Mouse (Mus musculus): ENCODE data around the gene Klk7. TPM values are rescaled to one million over a fixed set of nuclear protein-coding genes. Genes with fewer than 3 reads are reported as not detected.

Gene Klk7
- polyA plus RNA-seq, 1 experiment = not detected

DNA sequence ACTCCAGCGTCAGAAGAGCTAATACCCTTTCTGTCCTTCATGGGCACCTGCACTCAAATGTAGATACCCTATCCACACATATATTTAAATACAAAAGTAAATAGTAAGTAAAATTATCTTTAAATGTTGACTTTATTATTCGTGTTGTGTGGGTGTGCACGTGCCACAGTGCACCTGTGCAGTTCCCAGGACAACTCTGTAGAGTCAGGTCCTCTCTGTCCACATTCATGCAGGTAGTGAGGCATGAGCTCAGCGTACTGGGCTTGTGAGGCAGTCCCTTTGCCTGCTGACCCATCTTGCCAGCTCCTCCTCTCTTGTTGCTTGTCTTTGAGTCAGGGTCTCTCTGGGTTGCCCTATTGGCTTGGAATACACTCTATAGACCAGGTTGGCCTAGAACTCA, 16.6 kb downstream of the Klk7 start:
- no peak for TF ChIP-seq CTCF (IDR thresholded peaks at IDR 0.05; ENCODE audit: low read depth, low read length)
- no peak for TF ChIP-seq POLR2A (IDR thresholded peaks at IDR 0.05; ENCODE audit: borderline replicate concordance, low read depth, low read length)
- Histone ChIP-seq H3K27ac (ENCODE audit: insufficient read depth, low read depth, low read length) (no peak overlapping the region), H3K4me3 (ENCODE audit: insufficient read depth, low read length) (no peak overlapping the region), H3K4me1 (ENCODE audit: control insufficient read depth, insufficient read depth, low read length) (no peaks in the 10 kb centered on the region)

DNA sequence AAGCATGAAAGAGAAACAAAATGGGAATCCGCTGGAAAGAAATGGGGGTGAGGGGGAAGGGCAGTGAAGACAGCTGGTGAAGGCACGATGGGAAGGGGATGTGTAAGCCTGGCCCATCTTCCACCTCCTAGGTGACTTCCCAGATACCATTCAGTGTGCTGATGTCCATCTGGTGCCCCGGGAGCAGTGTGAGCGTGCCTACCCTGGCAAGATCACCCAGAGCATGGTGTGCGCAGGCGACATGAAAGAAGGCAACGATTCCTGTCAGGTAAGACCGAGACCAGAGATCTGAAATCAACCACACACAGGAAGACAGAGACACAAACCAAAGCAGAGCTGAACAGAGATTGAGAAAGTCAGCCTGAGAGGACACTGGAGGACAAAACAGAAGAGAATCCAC, 17.9 kb downstream of the Klk7 start:
- H3K4me3 ChIP-seq (ENCODE audit: insufficient read depth, low read length) = no peak overlapping the region
- H3K4me1 ChIP-seq (ENCODE audit: control insufficient read depth, insufficient read depth, low read length) = no peaks in the 10 kb centered on the region
- TF ChIP-seq CTCF (IDR thresholded peaks at IDR 0.05; ENCODE audit: low read depth, low read length) (no peak), POLR2A (IDR thresholded peaks at IDR 0.05; ENCODE audit: borderline replicate concordance, low read depth, low read length) (no peak)
- H3K27ac ChIP-seq (ENCODE audit: insufficient read depth, low read depth, low read length) = no peak overlapping the region

DNA sequence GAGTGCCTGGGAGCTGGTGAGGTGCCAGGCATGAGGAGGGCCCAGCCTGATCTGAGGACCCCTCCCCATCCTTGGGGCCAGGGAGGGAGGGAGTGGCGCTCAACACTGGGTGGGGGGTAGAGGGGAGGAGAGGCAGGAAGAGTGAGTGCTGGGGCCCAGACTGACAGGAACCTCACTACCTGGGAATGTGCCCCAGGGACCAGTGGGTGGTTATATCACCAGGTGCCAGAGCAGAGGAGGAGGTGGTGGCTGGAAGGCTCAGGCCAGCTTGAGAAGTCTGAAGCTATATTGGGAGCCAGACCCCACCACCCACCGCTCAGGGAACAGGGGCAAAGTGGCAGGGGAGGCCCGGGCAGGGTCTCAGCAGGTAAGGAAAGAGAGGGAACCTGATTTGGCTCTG, 30.6 kb downstream of the Klk7 start, which contains the start of gene Klk5:
TSS of gene Klk5 (plus strand) at position 271 of the 400 bp plus-strand sequence.
- Histone ChIP-seq H3K27ac (ENCODE audit: insufficient read depth, low read depth, low read length) (no peak within 1 kb of the TSS), H3K4me3 (ENCODE audit: insufficient read depth, low read length) (no peak within 1 kb of the TSS)
- TF ChIP-seq CTCF (IDR thresholded peaks at IDR 0.05; ENCODE audit: low read depth, low read length) (no peak), POLR2A (IDR thresholded peaks at IDR 0.05; ENCODE audit: borderline replicate concordance, low read depth, low read length) (no peak)

DNA sequence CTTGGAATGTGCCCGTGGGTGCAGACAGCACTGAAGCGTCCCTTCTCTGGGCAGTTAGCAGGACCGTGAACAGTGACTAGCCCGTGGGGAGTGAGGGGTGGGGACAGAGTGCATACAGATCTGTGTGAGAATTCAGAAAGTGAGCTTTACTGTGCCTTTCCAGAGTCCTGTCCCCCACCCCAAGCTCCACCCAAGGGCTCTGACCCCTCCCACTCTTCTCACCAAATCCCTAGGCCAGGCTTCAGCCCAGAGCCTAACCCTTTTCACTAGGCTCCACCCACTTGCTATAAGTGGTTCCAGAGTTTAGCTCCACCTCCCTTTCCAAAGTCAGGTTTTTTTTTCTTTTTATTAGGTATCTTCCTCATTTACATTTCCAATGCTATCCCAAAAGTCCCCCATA, 32.7 kb downstream of the Klk7 start:
- TF ChIP-seq CTCF (IDR thresholded peaks at IDR 0.05; ENCODE audit: low read depth, low read length) = no peak
- TF ChIP-seq POLR2A (IDR thresholded peaks at IDR 0.05; ENCODE audit: borderline replicate concordance, low read depth, low read length) = no peak
- Histone ChIP-seq H3K4me3 (ENCODE audit: insufficient read depth, low read length) (no peak overlapping the region), H3K27ac (ENCODE audit: insufficient read depth, low read depth, low read length) (no peak overlapping the region), H3K4me1 (ENCODE audit: control insufficient read depth, insufficient read depth, low read length) (no peaks in the 10 kb centered on the region)

More for the DNA sequence above, 30.6 kb downstream of the Klk7 start, which contains the start of gene Klk5:
- H3K4me1 ChIP-seq (ENCODE audit: control insufficient read depth, insufficient read depth, low read length) = no peaks in the 10 kb centered on the region

DNA sequence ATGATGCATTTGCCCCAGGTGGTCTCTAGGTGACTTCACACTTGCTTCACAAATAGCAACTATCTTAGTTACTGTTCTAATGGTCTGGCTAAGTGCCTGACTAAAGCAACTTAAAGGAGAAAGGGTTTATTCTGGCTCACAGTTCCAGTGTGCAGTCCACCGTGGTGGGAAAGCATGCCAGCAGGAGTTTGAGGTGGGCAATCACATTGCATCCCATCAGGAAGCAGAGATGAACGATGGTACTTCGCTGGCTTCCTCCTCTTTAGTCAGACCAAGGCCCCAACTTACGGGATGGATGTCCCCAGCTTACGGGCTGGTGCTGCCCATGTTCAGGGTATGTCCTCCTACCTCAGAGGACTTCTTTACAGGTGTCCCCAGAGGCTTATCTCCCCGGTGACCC, 40.5 kb downstream of the Klk7 start:
- Histone ChIP-seq H3K4me1 (ENCODE audit: control insufficient read depth, insufficient read depth, low read length) (no peaks in the 10 kb centered on the region), H3K27ac (ENCODE audit: insufficient read depth, low read depth, low read length) (no peak overlapping the region), H3K4me3 (ENCODE audit: insufficient read depth, low read length) (no peak overlapping the region)
- TF ChIP-seq POLR2A (IDR thresholded peaks at IDR 0.05; ENCODE audit: borderline replicate concordance, low read depth, low read length) = no peak
- no peak for TF ChIP-seq CTCF (IDR thresholded peaks at IDR 0.05; ENCODE audit: low read depth, low read length)

DNA sequence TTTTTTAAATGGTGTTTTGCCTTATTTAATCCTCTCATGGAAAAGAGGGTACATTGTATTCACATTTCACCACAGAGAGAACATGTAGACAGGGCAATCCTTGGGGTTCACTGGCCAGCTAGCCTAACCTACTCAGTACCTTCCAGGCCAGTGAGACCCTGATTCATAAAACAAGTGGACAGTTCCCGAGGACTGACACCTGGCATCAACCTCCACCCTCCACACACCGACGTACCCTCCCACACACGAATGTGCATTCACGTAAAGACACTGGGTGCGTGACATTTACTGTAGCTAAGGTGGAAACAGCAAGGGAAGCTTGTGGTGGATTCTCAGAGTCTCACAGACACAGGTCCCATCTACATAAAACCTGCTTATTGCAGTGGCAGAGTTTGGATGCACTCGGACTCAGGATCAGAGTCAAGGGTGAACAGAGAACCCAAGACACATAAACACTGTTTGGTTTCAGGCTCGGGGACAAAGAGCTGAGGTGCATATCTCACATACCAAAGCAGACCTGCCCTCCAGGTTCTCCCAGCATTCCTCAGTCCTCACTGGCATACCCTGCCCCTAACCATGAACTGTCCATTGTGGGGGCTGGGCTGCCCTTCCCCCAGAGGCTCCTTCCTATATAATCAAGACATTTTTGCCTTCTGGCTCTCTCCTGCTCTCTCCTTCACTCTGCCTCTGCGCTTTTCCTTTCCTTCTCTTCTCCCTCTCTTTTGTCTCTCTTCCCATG, 43.7 kb downstream of the Klk7 start:
- Histone ChIP-seq H3K4me3 (ENCODE audit: insufficient read depth, low read length) (no peak overlapping the region), H3K4me1 (ENCODE audit: control insufficient read depth, insufficient read depth, low read length) (no peaks in the 10 kb centered on the region), H3K27ac (ENCODE audit: insufficient read depth, low read depth, low read length) (no peak overlapping the region)
- TF ChIP-seq POLR2A (IDR thresholded peaks at IDR 0.05; ENCODE audit: borderline replicate concordance, low read depth, low read length) (no peak), CTCF (IDR thresholded peaks at IDR 0.05; ENCODE audit: low read depth, low read length) (no peak)

DNA sequence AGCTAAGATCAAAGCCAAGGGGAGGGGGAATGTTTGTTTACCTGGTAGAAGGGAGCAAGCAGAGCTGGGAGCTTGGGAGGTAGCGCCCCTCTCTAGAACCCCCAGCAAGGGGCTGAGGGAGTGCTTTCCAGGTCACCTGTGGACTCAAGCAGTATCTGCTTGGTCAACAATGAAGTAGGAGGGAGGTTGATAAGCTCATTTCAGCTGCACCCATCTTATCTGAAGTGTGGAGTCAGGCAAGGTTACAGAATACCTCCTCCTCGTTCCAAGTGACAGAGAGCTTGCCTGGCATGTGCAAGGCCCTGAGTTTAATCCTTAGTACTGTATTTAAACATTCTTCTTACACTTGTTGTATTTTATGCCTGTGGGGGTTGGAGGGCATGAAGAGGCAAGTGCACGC, 44.6 kb downstream of the Klk7 start:
- Histone ChIP-seq H3K27ac (ENCODE audit: insufficient read depth, low read depth, low read length) (no peak overlapping the region), H3K4me3 (ENCODE audit: insufficient read depth, low read length) (no peak overlapping the region), H3K4me1 (ENCODE audit: control insufficient read depth, insufficient read depth, low read length) (no peaks in the 10 kb centered on the region)
- no peak for TF ChIP-seq POLR2A (IDR thresholded peaks at IDR 0.05; ENCODE audit: borderline replicate concordance, low read depth, low read length)

DNA sequence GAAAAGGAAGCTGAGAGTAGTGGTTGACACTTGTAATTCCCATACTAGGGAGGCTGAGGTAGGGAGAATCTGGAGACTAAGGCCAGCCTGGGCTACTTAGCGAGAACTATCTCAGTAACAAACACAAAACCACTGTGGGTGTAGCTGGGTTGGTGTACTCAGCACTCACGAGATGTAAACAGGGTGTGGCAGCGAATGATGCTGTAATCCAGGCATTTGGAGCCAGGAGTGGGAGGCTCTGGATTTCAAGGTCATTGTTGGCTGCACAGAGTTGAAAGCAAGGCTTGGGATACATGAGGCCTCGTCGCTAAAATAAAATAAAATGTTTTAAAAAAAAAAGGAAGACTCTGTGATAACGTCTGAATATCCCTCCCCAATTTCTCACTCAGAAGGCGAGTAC, 45.2 kb downstream of the Klk7 start:
- H3K4me1 ChIP-seq (ENCODE audit: control insufficient read depth, insufficient read depth, low read length) = no peaks in the 10 kb centered on the region
- no peak overlapping the region for H3K4me3 ChIP-seq (ENCODE audit: insufficient read depth, low read length)
- no peak overlapping the region for H3K27ac ChIP-seq (ENCODE audit: insufficient read depth, low read depth, low read length)
- TF ChIP-seq POLR2A (IDR thresholded peaks at IDR 0.05; ENCODE audit: borderline replicate concordance, low read depth, low read length) (no peak), CTCF (IDR thresholded peaks at IDR 0.05; ENCODE audit: low read depth, low read length) (no peak)

DNA sequence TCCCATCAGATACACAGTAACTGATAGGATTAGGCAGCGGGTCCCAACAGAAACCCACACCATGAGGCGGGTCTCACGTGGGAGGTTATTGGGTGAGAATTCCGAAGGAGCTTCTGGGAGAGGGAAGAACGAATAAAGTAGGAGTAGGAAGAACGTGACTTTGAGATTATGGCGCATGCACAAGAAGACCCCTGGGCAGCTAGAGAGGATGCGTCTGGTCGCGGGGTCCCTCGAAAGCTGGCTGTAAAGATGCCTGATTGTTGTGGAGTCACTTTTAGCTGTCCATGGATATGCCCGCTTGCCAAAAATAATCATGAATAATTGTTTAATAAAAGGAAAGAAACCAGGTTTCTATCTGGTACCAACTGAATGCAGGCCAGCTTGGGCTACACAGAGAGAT, 46.4 kb downstream of the Klk7 start:
- no peak overlapping the region for H3K27ac ChIP-seq (ENCODE audit: insufficient read depth, low read depth, low read length)

DNA sequence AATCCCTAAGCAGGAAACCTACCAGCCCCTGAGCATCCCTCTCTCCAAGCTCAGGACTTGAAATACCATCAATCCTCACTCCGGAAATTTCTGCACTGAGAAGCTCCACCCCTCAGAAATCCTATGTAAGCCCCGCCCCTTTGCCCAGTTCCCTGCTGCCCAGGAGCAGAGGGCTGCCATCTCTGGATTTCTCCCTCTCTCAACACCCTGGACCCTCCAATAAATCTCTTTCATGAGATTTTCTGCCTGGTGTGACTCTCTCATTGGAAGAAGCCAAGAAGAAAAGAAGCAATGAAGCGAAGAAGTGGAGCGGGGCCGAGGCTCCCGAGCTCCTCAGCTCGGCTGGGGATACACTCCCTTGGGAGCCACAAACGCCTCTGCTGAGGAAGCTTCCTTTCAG, 49.3 kb downstream of the Klk7 start:
- no peak overlapping the region for H3K27ac ChIP-seq (ENCODE audit: insufficient read depth, low read depth, low read length)
- no peak for TF ChIP-seq POLR2A (IDR thresholded peaks at IDR 0.05; ENCODE audit: borderline replicate concordance, low read depth, low read length)
- no peak for TF ChIP-seq CTCF (IDR thresholded peaks at IDR 0.05; ENCODE audit: low read depth, low read length)
- H3K4me3 ChIP-seq (ENCODE audit: insufficient read depth, low read length) = no peak overlapping the region
- no peaks in the 10 kb centered on the region for H3K4me1 ChIP-seq (ENCODE audit: control insufficient read depth, insufficient read depth, low read length)

More for the DNA sequence above, 46.4 kb downstream of the Klk7 start:
- no peaks in the 10 kb centered on the region for H3K4me1 ChIP-seq (ENCODE audit: control insufficient read depth, insufficient read depth, low read length)
- H3K4me3 ChIP-seq (ENCODE audit: insufficient read depth, low read length) = no peak overlapping the region
- TF ChIP-seq CTCF (IDR thresholded peaks at IDR 0.05; ENCODE audit: low read depth, low read length) = no peak
- TF ChIP-seq POLR2A (IDR thresholded peaks at IDR 0.05; ENCODE audit: borderline replicate concordance, low read depth, low read length) = no peak

Other genes with a start within 250 kb of the Klk7 start
- 6.6 and 7.5 TPM in 2 replicates for gene Zfp658, start 249.0 kb upstream of the Klk7 start, polyA plus RNA-seq (2012; ENCODE audit: insufficient read depth, insufficient read length, missing spikeins)
- 4.7 and 5.5 TPM in 2 replicates for gene Zfp719, start 231.7 kb upstream of the Klk7 start, polyA plus RNA-seq (2012; ENCODE audit: insufficient read depth, insufficient read length, missing spikeins)
- not detected in 2 replicates for gene Zfp819, start 204.1 kb upstream of the Klk7 start, polyA plus RNA-seq (2012; ENCODE audit: insufficient read depth, insufficient read length, missing spikeins)
- gene Ceacam18, start 176.6 kb upstream of the Klk7 start, polyA plus RNA-seq (2012; ENCODE audit: insufficient read depth, insufficient read length, missing spikeins) = not detected in 2 replicates
- 41.5 and 47.6 TPM in 2 replicates for gene Siglece, start 151.1 kb upstream of the Klk7 start, polyA plus RNA-seq (2012; ENCODE audit: insufficient read depth, insufficient read length, missing spikeins)
- 4.7 and 7.7 TPM in 2 replicates for gene Ctu1, start 139.3 kb upstream of the Klk7 start, polyA plus RNA-seq (2012; ENCODE audit: insufficient read depth, insufficient read length, missing spikeins)
- gene Klk14, start 120.9 kb upstream of the Klk7 start, polyA plus RNA-seq (2012; ENCODE audit: insufficient read depth, insufficient read length, missing spikeins) = not detected in 2 replicates
- not detected in 2 replicates for gene Klk13, start 98.7 kb upstream of the Klk7 start, polyA plus RNA-seq (2012; ENCODE audit: insufficient read depth, insufficient read length, missing spikeins)
- not detected in 2 replicates for gene Klk12, start 42.4 kb upstream of the Klk7 start, polyA plus RNA-seq (2012; ENCODE audit: insufficient read depth, insufficient read length, missing spikeins)
- gene Klk11, start 36.7 kb upstream of the Klk7 start, polyA plus RNA-seq (2012; ENCODE audit: insufficient read depth, insufficient read length, missing spikeins) = not detected in 2 replicates
- gene Klk10, start 30.3 kb upstream of the Klk7 start, polyA plus RNA-seq (2012; ENCODE audit: insufficient read depth, insufficient read length, missing spikeins) = not detected in 2 replicates
- not detected in 2 replicates for gene Klk9, start 19.4 kb upstream of the Klk7 start, polyA plus RNA-seq (2012; ENCODE audit: insufficient read depth, insufficient read length, missing spikeins)
- gene Klk8, start 13.7 kb upstream of the Klk7 start, polyA plus RNA-seq (2012; ENCODE audit: insufficient read depth, insufficient read length, missing spikeins) = not detected in 2 replicates
- gene Klk6, start 13.2 kb downstream of the Klk7 start, polyA plus RNA-seq (2012; ENCODE audit: insufficient read depth, insufficient read length, missing spikeins) = not detected in 2 replicates
- gene Klk5, start 30.7 kb downstream of the Klk7 start, polyA plus RNA-seq (2012; ENCODE audit: insufficient read depth, insufficient read length, missing spikeins) = not detected in 2 replicates
- gene Klk4, start 69.9 kb downstream of the Klk7 start, polyA plus RNA-seq (2012; ENCODE audit: insufficient read depth, insufficient read length, missing spikeins) = not detected in 2 replicates
- not detected in 2 replicates for gene Klk15, start 122.4 kb downstream of the Klk7 start, polyA plus RNA-seq (2012; ENCODE audit: insufficient read depth, insufficient read length, missing spikeins)
- not detected in 2 replicates for gene Klk1b8, start 139.4 kb downstream of the Klk7 start, polyA plus RNA-seq (2012; ENCODE audit: insufficient read depth, insufficient read length, missing spikeins)
- gene Klk1b1, start 155.5 kb downstream of the Klk7 start, polyA plus RNA-seq (2012; ENCODE audit: insufficient read depth, insufficient read length, missing spikeins) = not detected in 2 replicates
- not detected in 2 replicates for gene Klk1b9, start 164.8 kb downstream of the Klk7 start, polyA plus RNA-seq (2012; ENCODE audit: insufficient read depth, insufficient read length, missing spikeins)
- 1.4 and 2.8 TPM in 2 replicates for gene Klk1b11, start 184.6 kb downstream of the Klk7 start, polyA plus RNA-seq (2012; ENCODE audit: insufficient read depth, insufficient read length, missing spikeins)
- gene Klk1b26, start 200.9 kb downstream of the Klk7 start, polyA plus RNA-seq (2012; ENCODE audit: insufficient read depth, insufficient read length, missing spikeins) = not detected in 2 replicates
- not detected in 2 replicates for gene Klk1b27, start 241.0 kb downstream of the Klk7 start, polyA plus RNA-seq (2012; ENCODE audit: insufficient read depth, insufficient read length, missing spikeins)

Measured in bone marrow macrophage, adult 2 months (primary cell).